Mouse (Mus musculus) left cerebral cortex, adult 2 months (tissue): Measurements from ENCODE around the gene Atxn1. TPM values are rescaled to one million over a fixed set of nuclear protein-coding genes. Genes with fewer than 3 reads are reported as not detected.

Experiments used
- DNase-seq, 2 experiments: peaks; one replicate each; pipeline ENCODE4 v3.0.0; 2021 to 2022; ENCODE audit warnings: low spot score in 2 of 2, mixed read lengths in 1 of 2; ENCODE audit errors: extremely low spot score in 1 of 2
- H3K27ac ChIP-seq: fragments of 200-600 bp; 2 replicates; pipeline ENCODE4 v1.8.1; 2022
- H3K4me3 ChIP-seq: fragments of 200-600 bp; 2 replicates; pipeline ENCODE4 v1.8.1; 2022
- CTCF ChIP-seq: fragments of 200-600 bp; IDR thresholded peaks from 2 replicates; pipeline ENCODE4 v1.8.1; 2022; ENCODE audit warnings: antibody characterized with exemption, mild to moderate bottlenecking, moderate library complexity
- intact Hi-C: fragments of 180-260 bp; cut with DNase I; formaldehyde crosslinking; loops from one replicate; pipeline ENCODE4 v1.15.1; 2025
- total RNA-seq, 2 experiments: library from RNA; stranded (reverse); gene quantifications; 2 replicates each; pipeline ENCODE4 v1.2.3; 2021

Gene Atxn1
- total RNA-seq, 2 experiments from 2014 or later = 152 to 197 TPM

GRCm38 (mm10) chr13:45918956-45919711 lies 45.7 kb downstream of the Atxn1 start:
- intact Hi-C loops = no loop called here
- TF ChIP-seq CTCF = no peak
- Histone ChIP-seq H3K27ac (no peak overlapping the region), H3K4me3 (no peak overlapping the region)
- DNase-seq = no peak

- no peak overlapping the region for H3K27ac ChIP-seq
- no peak for DNase-seq
- intact Hi-C loops = no loop called here
- no peak for TF ChIP-seq CTCF
- no peak overlapping the region; the same call in 1 of the 2 replicates for H3K4me3 ChIP-seq
These were observed 46.8 kb downstream of the Atxn1 start for GRCm38 (mm10) chr13:45918006-45918380.

GRCm38 (mm10) chr13:45917058-45918005 lies 47.5 kb downstream of the Atxn1 start:
- intact Hi-C loops = no loop called here
- H3K4me3 ChIP-seq = no peak overlapping the region; the same call in 1 of the 2 replicates
- no peak for TF ChIP-seq CTCF
- no peak for DNase-seq
- H3K27ac ChIP-seq = no peak overlapping the region

- H3K27ac ChIP-seq = no peak overlapping the region
- TF ChIP-seq CTCF = no peak
- DNase-seq = no peak
- no peak overlapping the region for H3K4me3 ChIP-seq
- intact Hi-C loops = no loop called here
These were observed 48.9 kb downstream of the Atxn1 start for GRCm38 (mm10) chr13:45915921-45916320.

- Histone ChIP-seq H3K27ac (no peak overlapping the region), H3K4me3 (no peak overlapping the region)
- intact Hi-C loops = no loop called here
- TF ChIP-seq CTCF = no peak
- DNase-seq = no peak
These were observed 49.8 kb downstream of the Atxn1 start for GRCm38 (mm10) chr13:45915026-45915425.

GRCm38 (mm10) chr13:45914117-45914516 lies 50.7 kb downstream of the Atxn1 start:
- no peak for DNase-seq
- TF ChIP-seq CTCF = no peak
- H3K27ac ChIP-seq = no peak overlapping the region
- intact Hi-C loops = no loop called here
- no peak overlapping the region for H3K4me3 ChIP-seq

GRCm38 (mm10) chr13:45911848-45912247 lies 53.0 kb downstream of the Atxn1 start:
- Histone ChIP-seq H3K4me3 (no peak overlapping the region), H3K27ac (no peak overlapping the region)
- no peak for DNase-seq
- intact Hi-C loops = no loop called here
- TF ChIP-seq CTCF = no peak

GRCm38 (mm10) chr13:45911069-45911468 lies 53.7 kb downstream of the Atxn1 start:
- no peak for DNase-seq
- intact Hi-C loops = no loop called here
- H3K4me3 ChIP-seq = no peak overlapping the region
- no peak for TF ChIP-seq CTCF
- H3K27ac ChIP-seq = no peak overlapping the region

GRCm38 (mm10) chr13:45910348-45910747 lies 54.5 kb downstream of the Atxn1 start:
- no peak overlapping the region for H3K4me3 ChIP-seq
- no peak for DNase-seq
- intact Hi-C loops = no loop called here
- no peak overlapping the region for H3K27ac ChIP-seq
- no peak for TF ChIP-seq CTCF

- H3K4me3 ChIP-seq = no peak overlapping the region
- DNase-seq = no peak
- intact Hi-C loops = no loop called here
- peak overlapping the region; percentile 32; the same call in 1 of the 2 replicates for H3K27ac ChIP-seq
- no peak for TF ChIP-seq CTCF
These were observed 57.6 kb downstream of the Atxn1 start for GRCm38 (mm10) chr13:45907181-45907691.

- no peak overlapping the region for H3K4me3 ChIP-seq
- TF ChIP-seq CTCF = no peak
- no peak for DNase-seq
- H3K27ac ChIP-seq = no peak overlapping the region
- intact Hi-C loops = no loop called here
These were observed 58.2 kb downstream of the Atxn1 start for GRCm38 (mm10) chr13:45906438-45907166.
